Mouse (Mus musculus): Measurements from ENCODE around the gene 1700014D04Rik. TPM values are rescaled to one million over a fixed set of nuclear protein-coding genes. Genes with fewer than 3 reads are reported as not detected.

The 1700014D04Rik gene
- not detected in 2 replicates for polyA plus RNA-seq (2015; fragmentation: Nextera tagmentation; extraction: Ambion mirVana)

DNA sequence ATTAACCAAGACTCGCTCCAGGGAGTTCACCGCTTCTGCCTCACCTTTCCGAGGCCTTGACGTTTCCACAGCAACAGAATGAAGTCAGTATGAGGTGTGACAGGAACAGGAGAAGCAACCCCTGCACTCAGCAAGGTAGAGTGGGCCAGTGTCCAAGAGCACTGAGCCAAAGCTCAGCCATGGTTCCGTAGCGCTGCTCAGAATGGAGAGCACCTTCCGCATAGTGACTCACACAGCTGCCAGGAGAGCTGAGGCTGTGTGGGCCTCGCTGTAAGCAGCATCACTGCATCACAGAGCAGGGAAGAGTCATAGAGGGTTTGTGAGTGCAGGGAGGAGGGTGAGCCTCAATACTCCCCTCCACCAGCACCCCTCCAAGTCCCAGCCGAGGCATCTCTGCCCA is at the start of gene 1700014D04Rik:
1700014D04Rik (minus strand) TSS at position 42 of the 400 bp plus-strand sequence.

DNA sequence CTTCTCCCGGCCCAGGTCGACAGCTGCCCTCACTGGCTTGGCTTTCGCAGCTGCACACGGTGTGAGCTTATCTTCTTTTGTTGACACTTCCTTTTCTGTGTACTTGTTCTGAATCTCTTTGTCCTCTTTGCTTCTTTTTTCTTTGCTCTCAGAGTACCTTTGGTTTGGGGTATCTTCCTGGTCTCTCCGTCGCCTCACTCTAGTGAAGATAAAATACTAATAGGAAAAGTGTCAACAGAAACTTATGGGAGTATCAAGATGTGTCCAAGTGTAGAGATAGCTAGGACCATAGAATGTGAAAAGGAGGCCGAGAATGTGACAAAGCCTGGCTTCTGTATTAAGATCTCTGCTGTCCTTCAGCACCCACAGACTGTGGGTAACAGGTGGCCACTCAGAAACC is 35.6 kb upstream of the 1700014D04Rik start, which contains the start of gene Gm49354:
Gm49354 (minus strand) TSS at position 101 of the 400 bp plus-strand sequence.

DNA sequence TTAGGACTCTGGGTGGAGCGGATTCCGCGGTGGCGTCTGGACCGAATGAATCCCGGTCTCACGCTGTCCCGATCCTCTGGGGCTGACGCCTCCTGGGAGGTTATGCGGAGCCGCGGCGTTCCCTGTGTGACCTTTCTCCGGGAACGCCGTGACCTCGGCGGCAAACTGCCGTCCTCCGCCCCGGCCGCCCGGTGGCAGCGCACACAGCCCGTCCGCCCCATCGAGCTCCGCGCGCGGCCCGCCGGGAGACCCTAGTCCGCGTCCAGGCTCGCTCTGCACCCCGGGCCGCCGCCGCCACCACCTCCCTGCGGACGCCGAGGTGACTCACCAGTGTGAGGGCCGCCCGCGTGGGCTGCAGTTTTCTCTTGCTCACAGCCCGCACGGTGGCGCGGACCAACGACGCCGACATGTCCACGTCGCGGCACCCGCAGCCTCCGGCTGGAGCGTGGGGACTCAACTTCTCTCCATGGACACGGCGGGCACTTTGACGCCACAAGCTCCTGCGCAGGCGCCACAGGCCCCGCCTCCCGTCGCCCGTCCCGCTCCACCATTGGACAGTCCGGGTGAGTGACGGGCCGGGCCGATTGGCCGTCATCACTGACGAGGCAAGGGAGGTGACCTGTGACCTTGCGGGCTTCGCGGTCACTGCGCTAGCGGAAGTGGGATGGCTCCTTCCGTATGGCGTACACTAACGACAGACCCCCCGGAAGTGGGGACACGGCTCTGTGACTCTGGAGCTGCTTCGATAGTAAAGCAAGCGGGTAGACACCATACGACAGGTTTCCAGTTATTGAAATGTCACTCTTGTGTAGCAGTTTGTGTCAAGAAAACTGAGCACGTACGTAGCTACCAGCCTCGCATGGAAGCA is 23.0 kb upstream of the 1700014D04Rik start, which contains the start of gene Isca1:
Isca1 (minus strand) TSS at position 515 of the 868 bp plus-strand sequence.

GRCm38 (mm10) chr13:59731652-59732051 is 14.9 kb downstream of the 1700014D04Rik start, which contains the start of gene Spata31d1d:
Gene Spata31d1d (minus strand): TSS chr13:59731752.

GRCm38 (mm10) chr13:59711984-59712383 is 34.6 kb downstream of the 1700014D04Rik start, which contains the start of gene Spata31d1b:
Gene Spata31d1b (plus strand): TSS chr13:59712284.

DNA sequence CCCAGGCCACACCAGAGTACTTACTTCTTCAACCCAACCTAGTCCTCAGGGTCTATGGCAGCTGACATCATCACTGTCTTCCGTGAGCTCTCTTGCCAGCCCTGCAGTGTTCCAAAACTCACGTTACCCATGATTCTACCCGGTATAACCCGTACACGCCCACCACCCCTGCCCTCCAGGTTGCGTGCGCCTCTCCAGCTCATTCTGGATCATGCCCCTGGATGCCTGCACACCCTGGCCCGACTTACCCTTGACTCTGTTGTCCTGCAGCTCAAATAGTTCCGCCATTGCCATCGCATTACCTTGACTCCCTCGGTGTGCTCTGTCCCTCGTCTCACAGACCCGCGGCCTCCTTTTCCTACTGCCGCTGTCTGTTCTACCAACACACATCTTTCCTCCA is 36.3 kb downstream of the 1700014D04Rik start, which contains the start of gene Spata31d1a:
Spata31d1a (minus strand) TSS at position 101 of the 400 bp plus-strand sequence.

DNA sequence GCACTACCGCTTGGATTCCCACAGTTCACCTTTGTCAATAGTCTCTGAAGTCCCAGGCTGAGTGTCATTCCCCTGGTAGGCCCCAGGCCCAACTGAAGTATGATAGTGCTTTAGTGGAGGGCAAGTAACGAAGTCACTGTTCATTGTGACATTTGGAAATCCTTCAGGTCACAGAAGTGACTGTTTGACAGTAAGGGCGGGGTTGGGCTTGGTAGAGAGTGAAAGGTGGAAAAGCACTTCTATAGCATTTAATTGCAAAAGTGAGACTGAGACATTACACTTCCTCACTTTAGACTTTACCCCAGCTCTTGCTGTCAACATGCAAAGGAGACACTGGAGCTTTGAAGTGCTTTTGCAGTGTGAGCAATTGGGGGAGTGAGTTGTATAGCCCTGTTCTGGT is 52.5 kb downstream of the 1700014D04Rik start, which contains the start of gene 4921517D22Rik:
4921517D22Rik (minus strand) TSS at position 101 of the 400 bp plus-strand sequence.

Other genes with a start within 250 kb of the 1700014D04Rik start
- 7.2 and 11.4 TPM in 2 replicates for gene Agtpbp1, start 161.5 kb downstream of the 1700014D04Rik start, polyA plus RNA-seq (2015; fragmentation: Nextera tagmentation; extraction: Ambion mirVana)
- 33.9 and 36.4 TPM in 2 replicates for gene Naa35, start 161.5 kb downstream of the 1700014D04Rik start, polyA plus RNA-seq (2015; fragmentation: Nextera tagmentation; extraction: Ambion mirVana)
- gene Golm1, start 70.9 kb downstream of the 1700014D04Rik start, polyA plus RNA-seq (2015; fragmentation: Nextera tagmentation; extraction: Ambion mirVana) = 12.4 and 13.1 TPM in 2 replicates
- not detected in 2 replicates for gene 4921517D22Rik, start 52.6 kb downstream of the 1700014D04Rik start, polyA plus RNA-seq (2015; fragmentation: Nextera tagmentation; extraction: Ambion mirVana)
- not detected in 2 replicates for gene Spata31d1a, start 36.4 kb downstream of the 1700014D04Rik start, polyA plus RNA-seq (2015; fragmentation: Nextera tagmentation; extraction: Ambion mirVana)
- not detected in 2 replicates for gene Spata31d1b, start 34.5 kb downstream of the 1700014D04Rik start, polyA plus RNA-seq (2015; fragmentation: Nextera tagmentation; extraction: Ambion mirVana)
- gene Spata31d1d, start 15.0 kb downstream of the 1700014D04Rik start, polyA plus RNA-seq (2015; fragmentation: Nextera tagmentation; extraction: Ambion mirVana) = not detected in 2 replicates
- gene Isca1, start 23.1 kb upstream of the 1700014D04Rik start, polyA plus RNA-seq (2015; fragmentation: Nextera tagmentation; extraction: Ambion mirVana) = 188 and 190 TPM in 2 replicates
- not detected in 2 replicates for gene Gm49354, start 35.5 kb upstream of the 1700014D04Rik start, polyA plus RNA-seq (2015; fragmentation: Nextera tagmentation; extraction: Ambion mirVana)
- 26.7 and 28.3 TPM in 2 replicates for gene Tut7, start 76.4 kb upstream of the 1700014D04Rik start, polyA plus RNA-seq (2015; fragmentation: Nextera tagmentation; extraction: Ambion mirVana)